ENCODE assay signal across 8 mouse cellular contexts in genomic region chr8:3475715-3476429, GRCm38 (mm10). TPM values are rescaled to one million over a fixed set of nuclear protein-coding genes. Genes with fewer than 3 reads are reported as not detected.
A peak's percentile ranks its signal among the peaks of the same experiment; 100 is the strongest.
DNase-seq lines count a peak whose midpoint lies in the region; ATAC-seq and TF ChIP-seq lines count a peak whose summit lies in the region.

No protein-coding gene starts in this region.

- no peaks in the 10 kb centered on the region for H3K36me3 ChIP-seq in testis, adult 2 months (ENCODE audit: control insufficient read depth, insufficient read depth, low read length)
- H3K36me3 ChIP-seq in forebrain, embryonic 16.5 days (ENCODE audit: control insufficient read depth, insufficient read depth): no peaks in the 10 kb centered on the region
- H3K36me3 ChIP-seq in liver, embryonic 16.5 days (ENCODE audit: control insufficient read depth, insufficient read depth): no peaks in the 10 kb centered on the region
- H3K36me3 ChIP-seq in stomach, postnatal 0 days (ENCODE audit: control insufficient read depth, insufficient read depth, low read length): no peaks in the 10 kb centered on the region

- no peak for TF ChIP-seq POLR2A in testis, adult 2 months (IDR thresholded peaks at IDR 0.05; ENCODE audit: control insufficient read depth, low read depth, low read length)

- no peaks in the 10 kb centered on the region for H3K27me3 ChIP-seq in testis, adult 2 months (ENCODE audit: control insufficient read depth, insufficient read depth, low read length)
- H3K27me3 ChIP-seq in forebrain, embryonic 16.5 days (replicated peaks; ENCODE audit: control insufficient read depth, insufficient read depth, low read length): no peaks in the 10 kb centered on the region
- peaks cover 8% of the 10 kb centered on the region for H3K27me3 ChIP-seq in liver, embryonic 16.5 days (ENCODE audit: control insufficient read depth, insufficient read depth, low read depth, low read length)
- H3K27me3 ChIP-seq in stomach, postnatal 0 days (ENCODE audit: control insufficient read depth, insufficient read depth, low read length): no peaks in the 10 kb centered on the region

- no peak overlapping the region for H3K27ac ChIP-seq in testis, adult 2 months (ENCODE audit: control insufficient read depth, insufficient read depth, low read depth, low read length)
- no peak overlapping the region for H3K27ac ChIP-seq in forebrain, embryonic 16.5 days (ENCODE audit: low read length)
- no peak overlapping the region for H3K27ac ChIP-seq in liver, embryonic 16.5 days (ENCODE audit: low read length)
- no peak overlapping the region for H3K27ac ChIP-seq in stomach, postnatal 0 days (replicated peaks)

- peak overlapping the region; percentile 52 for H3K4me2 ChIP-seq in forebrain, embryonic 16.5 days (ENCODE audit: low read length)
- H3K4me2 ChIP-seq in liver, embryonic 16.5 days (ENCODE audit: low read depth, low read length): peak overlapping the region; percentile 24
- H3K4me2 ChIP-seq in stomach, postnatal 0 days (replicated peaks; ENCODE audit: low read depth): peak overlapping the region; percentile 36; the same call in 1 of the 2 replicates

- H3K9me3 ChIP-seq in forebrain, embryonic 16.5 days (ENCODE audit: control insufficient read depth, low read length): no peaks in the 10 kb centered on the region
- no peaks in the 10 kb centered on the region for H3K9me3 ChIP-seq in liver, embryonic 16.5 days (replicated peaks; ENCODE audit: control insufficient read depth, low read length)
- H3K9me3 ChIP-seq in stomach, postnatal 0 days (ENCODE audit: control insufficient read depth, low read length): no peaks in the 10 kb centered on the region

- peaks cover 4% of the 10 kb centered on the region for H3K4me1 ChIP-seq in testis, adult 2 months (ENCODE audit: control insufficient read depth, insufficient read depth, low read length)
- no peaks in the 10 kb centered on the region for H3K4me1 ChIP-seq in forebrain, embryonic 16.5 days (replicated peaks; ENCODE audit: control insufficient read depth, insufficient read depth, low read length)
- no peaks in the 10 kb centered on the region for H3K4me1 ChIP-seq in liver, embryonic 16.5 days (ENCODE audit: control insufficient read depth, low read depth, low read length)
- H3K4me1 ChIP-seq in stomach, postnatal 0 days (replicated peaks; ENCODE audit: control insufficient read depth, insufficient read depth): no peaks in the 10 kb centered on the region

- TF ChIP-seq CTCF in testis, adult 2 months (IDR thresholded peaks at IDR 0.05; ENCODE audit: control insufficient read depth, insufficient read depth, insufficient replicate concordance, low read depth, low read length): no peak
- no peak for TF ChIP-seq CTCF in stomach, postnatal 0 days (IDR thresholded peaks at IDR 0.05; ENCODE audit: low read depth)

- peak; percentile 64 for ATAC-seq in forebrain, embryonic 16.5 days
- ATAC-seq in liver, embryonic 16.5 days (ENCODE audit: low read depth): no peak
- ATAC-seq in stomach, postnatal 0 days (ENCODE audit: low FRiP score, low TSS enrichment): peak; percentile 27; the same call in 1 of the 2 replicates

- 30% methylated on average over 37 of the region's 37 CpGs for WGBS in forebrain, embryonic 16.5 days
- 19% methylated on average over 37 of the region's 37 CpGs for WGBS in liver, embryonic 16.5 days (ENCODE audit: insufficient replicate concordance)
- 30% methylated on average over 37 of the region's 37 CpGs for WGBS in stomach, postnatal 0 days

- DNase-seq in testis, postnatal 14 days (ENCODE audit: low spot score): no peak
- DNase-seq in stomach, postnatal 0 days (ENCODE audit: low spot score): peak; percentile 13
- no peak for DNase-seq in right cerebral cortex, adult 2 months (ENCODE audit: low spot score in 2 of 2)
- DNase-seq in gastrocnemius, postnatal 4 days (ENCODE audit: low spot score in 2 of 2): no peak
- no peak for DNase-seq in spleen, postnatal 10 days (ENCODE audit: low spot score in 2 of 2)

- peak overlapping the region; percentile 51 for H3K9ac ChIP-seq in forebrain, embryonic 16.5 days (replicated peaks; ENCODE audit: low read depth, low read length)
- H3K9ac ChIP-seq in liver, embryonic 16.5 days (ENCODE audit: low read depth, low read length): no peak overlapping the region
- H3K9ac ChIP-seq in stomach, postnatal 0 days (ENCODE audit: low read length): no peak overlapping the region; the same call in 1 of the 2 replicates

- TF ChIP-seq EP300 in stomach, postnatal 0 days (optimal IDR thresholded peaks at IDR 0.05): no peak

- peak overlapping the region; percentile 72 for H3K4me3 ChIP-seq in testis, adult 2 months (ENCODE audit: control insufficient read depth, low read depth, low read length)
- peak overlapping the region; percentile 35 for H3K4me3 ChIP-seq in forebrain, embryonic 16.5 days (replicated peaks; ENCODE audit: low read length)
- 0 out of 2 replicates have a peak overlapping the region, but pooled peaks have one; percentile 1 for H3K4me3 ChIP-seq in liver, embryonic 16.5 days (ENCODE audit: low read depth, low read length)
- H3K4me3 ChIP-seq in stomach, postnatal 0 days (ENCODE audit: low read depth, low read length): peak overlapping the region; percentile 4; the same call in 1 of the 2 replicates

RNA-seq across cellular contexts. Expression of gene Tex45, which starts 5.2 kb away (rescaled TPM):
- polyA plus RNA-seq in testis, adult 2 months (2012; rRNA removed): 72.2 and 114 TPM in 2 replicates
- polyA plus RNA-seq in forebrain, embryonic 16.5 days (2015; fragmentation: Nextera tagmentation; extraction: Ambion mirVana): 0.16 TPM in 2 replicates
- polyA plus RNA-seq in liver, embryonic 16.5 days (2015; fragmentation: Nextera tagmentation; extraction: Ambion mirVana): not detected in 2 replicates
- 0.46 and 1.1 TPM in 2 replicates for polyA plus RNA-seq in stomach, postnatal 0 days (2015; fragmentation: Nextera tagmentation; extraction: Ambion mirVana)
- total RNA-seq in gastrocnemius, postnatal 4 days (2021): under 1 TPM in 1 of 2 experiments, not detected in 1; 0.16 TPM

RNA-seq across cellular contexts. Expression of gene Pex11g, which starts 8.4 kb away (rescaled TPM):
- 47.9 and 51.1 TPM in 2 replicates for polyA plus RNA-seq in testis, adult 2 months (2012; rRNA removed)
- 3.0 and 3.7 TPM in 2 replicates for polyA plus RNA-seq in forebrain, embryonic 16.5 days (2015; fragmentation: Nextera tagmentation; extraction: Ambion mirVana)
- polyA plus RNA-seq in liver, embryonic 16.5 days (2015; fragmentation: Nextera tagmentation; extraction: Ambion mirVana): 8.1 and 8.5 TPM in 2 replicates
- 11.6 and 15.4 TPM in 2 replicates for polyA plus RNA-seq in stomach, postnatal 0 days (2015; fragmentation: Nextera tagmentation; extraction: Ambion mirVana)
- 1 to 10 TPM; 3.1 to 5.9 TPM for total RNA-seq in gastrocnemius, postnatal 4 days (2021)

RNA-seq across cellular contexts. Expression of gene Zfp358, which starts 17.1 kb away (rescaled TPM):
- 3.8 and 3.9 TPM in 2 replicates for polyA plus RNA-seq in testis, adult 2 months (2012; rRNA removed)
- polyA plus RNA-seq in forebrain, embryonic 16.5 days (2015; fragmentation: Nextera tagmentation; extraction: Ambion mirVana): 75.4 and 76.7 TPM in 2 replicates
- polyA plus RNA-seq in liver, embryonic 16.5 days (2015; fragmentation: Nextera tagmentation; extraction: Ambion mirVana): 4.3 and 5.4 TPM in 2 replicates
- polyA plus RNA-seq in stomach, postnatal 0 days (2015; fragmentation: Nextera tagmentation; extraction: Ambion mirVana): 19.1 and 21.3 TPM in 2 replicates
- 10 to 100 TPM; 22.3 to 23.6 TPM for total RNA-seq in gastrocnemius, postnatal 4 days (2021)

RNA-seq across cellular contexts. Expression of gene Mcoln1, which starts 24.4 kb away (rescaled TPM):
- 39.7 and 46.5 TPM in 2 replicates for polyA plus RNA-seq in testis, adult 2 months (2012; rRNA removed)
- 88.3 and 111 TPM in 2 replicates for polyA plus RNA-seq in forebrain, embryonic 16.5 days (2015; fragmentation: Nextera tagmentation; extraction: Ambion mirVana)
- polyA plus RNA-seq in liver, embryonic 16.5 days (2015; fragmentation: Nextera tagmentation; extraction: Ambion mirVana): 19.2 and 21.1 TPM in 2 replicates
- polyA plus RNA-seq in stomach, postnatal 0 days (2015; fragmentation: Nextera tagmentation; extraction: Ambion mirVana): 24.7 and 28.4 TPM in 2 replicates
- total RNA-seq in gastrocnemius, postnatal 4 days (2021): 10 to 100 TPM; 22.8 to 26.7 TPM

RNA-seq across cellular contexts. Expression of gene Pnpla6, which starts 39.3 kb away (rescaled TPM):
- 12.4 and 17.8 TPM in 2 replicates for polyA plus RNA-seq in testis, adult 2 months (2012; rRNA removed)
- 27.3 and 36.0 TPM in 2 replicates for polyA plus RNA-seq in forebrain, embryonic 16.5 days (2015; fragmentation: Nextera tagmentation; extraction: Ambion mirVana)
- polyA plus RNA-seq in liver, embryonic 16.5 days (2015; fragmentation: Nextera tagmentation; extraction: Ambion mirVana): 10.9 and 11.3 TPM in 2 replicates
- 15.4 and 16.0 TPM in 2 replicates for polyA plus RNA-seq in stomach, postnatal 0 days (2015; fragmentation: Nextera tagmentation; extraction: Ambion mirVana)
- 10 to 100 TPM; 15.8 to 20.6 TPM for total RNA-seq in gastrocnemius, postnatal 4 days (2021)

Comparison
In these comparisons a context has a peak if more than half of its experiments do, and no peak if none do; other contexts are left out.
1. H3K4me3 ChIP-seq: peak in every context shown above with its lines; median percentile 72 in testis, adult 2 months; 35 in forebrain, embryonic 16.5 days; 4 in stomach, postnatal 0 days; 1 in liver, embryonic 16.5 days.
2. RNA of gene Tex45, which starts 5.2 kb away (polyA plus RNA-seq): 72.2 to 114 TPM in testis, adult 2 months; 0.46 to 1.1 TPM in stomach, postnatal 0 days, 0.16 TPM in forebrain, embryonic 16.5 days and not detected in liver, embryonic 16.5 days; every median in the first group is over 10 times any median in the second.
3. Peak in every context shown above with its lines, with median percentiles within 50 percentile points of each other: H3K4me2 ChIP-seq.